Mouse (Mus musculus) kidney, adult 11 months (tissue): ENCODE measurements around the gene Fdxr.

Experiments used
- DNase-seq: peaks from one replicate; pipeline ENCODE4 v3.0.0; 2022

Fdxr gene

GRCm38 (mm10) chr11:115233526-115234290 is 43.1 kb downstream of the Fdxr start:
- no peak for DNase-seq

GRCm38 (mm10) chr11:115232889-115233288 is 44.0 kb downstream of the Fdxr start:
- DNase-seq = no peak

GRCm38 (mm10) chr11:115231924-115232323 is 44.9 kb downstream of the Fdxr start:
- no peak for DNase-seq

GRCm38 (mm10) chr11:115231168-115231915 is 45.5 kb downstream of the Fdxr start:
- peak; percentile 56 for DNase-seq

GRCm38 (mm10) chr11:115229021-115229930 is 47.6 kb downstream of the Fdxr start:
- no peak for DNase-seq

GRCm38 (mm10) chr11:115228430-115228829 is 48.4 kb downstream of the Fdxr start:
- no peak for DNase-seq

GRCm38 (mm10) chr11:115227640-115228039 is 49.2 kb downstream of the Fdxr start:
- no peak for DNase-seq

GRCm38 (mm10) chr11:115226811-115227491 is 49.9 kb downstream of the Fdxr start:
- no peak for DNase-seq

DNA sequence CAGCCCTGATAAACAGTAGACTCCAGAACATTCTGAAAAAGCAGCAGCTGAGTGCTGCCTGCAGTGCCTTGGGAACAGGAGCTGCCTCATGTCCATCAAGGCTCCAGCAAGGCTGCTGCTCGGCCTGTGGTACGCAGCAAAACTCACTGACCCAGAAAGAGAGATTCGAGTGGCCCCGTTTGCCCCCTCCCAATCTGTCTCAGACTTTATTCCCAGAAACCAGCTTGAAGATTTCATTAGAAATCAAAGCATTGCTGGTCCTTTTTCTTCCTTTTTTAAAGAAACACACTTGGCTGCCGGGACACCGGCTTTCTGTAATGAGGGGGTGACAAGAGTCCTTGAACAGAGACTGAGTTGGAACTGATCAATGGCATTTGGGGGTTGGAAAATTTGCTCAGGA is 51.5 kb downstream of the Fdxr start:
- no peak for DNase-seq

DNA sequence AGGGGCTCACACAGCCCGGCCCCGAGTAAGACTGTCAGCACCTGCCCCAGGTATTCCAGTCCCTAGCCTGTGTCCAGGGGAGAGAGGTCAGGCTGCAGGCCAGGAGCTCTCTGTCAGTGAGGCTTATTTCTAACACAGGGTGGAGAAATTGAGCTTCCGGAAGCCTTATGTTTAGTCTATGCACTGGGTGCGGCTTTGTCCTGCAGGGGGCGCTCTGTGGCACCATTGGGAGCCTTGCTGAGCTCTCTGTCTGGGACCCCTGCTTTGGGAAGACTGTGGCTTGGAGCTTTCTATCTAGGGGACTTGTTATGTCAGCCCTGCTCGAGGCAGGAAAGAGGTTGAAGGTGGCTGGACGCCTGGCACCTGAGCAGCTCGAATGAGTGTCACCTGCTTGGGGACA is 52.0 kb downstream of the Fdxr start:
- no peak for DNase-seq

DNA sequence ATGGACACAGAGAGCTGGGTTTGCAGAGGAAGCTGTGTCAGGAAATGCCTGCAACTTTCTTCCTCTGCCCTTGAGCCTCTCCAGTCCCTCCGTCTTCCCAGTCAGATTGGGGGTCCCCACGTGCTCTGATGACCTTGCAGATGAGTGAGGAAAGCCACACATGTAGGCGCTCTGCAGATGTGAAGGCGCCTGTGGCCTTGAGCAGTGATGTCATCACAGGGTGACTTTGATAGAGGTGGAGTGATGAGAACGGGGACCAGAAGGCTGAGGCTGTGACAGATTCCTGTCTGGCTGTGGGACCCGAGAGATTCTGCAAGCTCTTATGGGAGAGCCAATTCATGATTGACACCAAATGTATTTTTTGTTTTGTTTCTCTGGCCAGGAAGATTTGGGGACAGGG is 53.0 kb downstream of the Fdxr start:
- DNase-seq = no peak

- DNase-seq = no peak
Observed at GRCm38 (mm10) chr11:115223451-115223850, 53.4 kb downstream of the Fdxr start.

GRCm38 (mm10) chr11:115222570-115222969 is 54.3 kb downstream of the Fdxr start:
- DNase-seq = no peak

DNA sequence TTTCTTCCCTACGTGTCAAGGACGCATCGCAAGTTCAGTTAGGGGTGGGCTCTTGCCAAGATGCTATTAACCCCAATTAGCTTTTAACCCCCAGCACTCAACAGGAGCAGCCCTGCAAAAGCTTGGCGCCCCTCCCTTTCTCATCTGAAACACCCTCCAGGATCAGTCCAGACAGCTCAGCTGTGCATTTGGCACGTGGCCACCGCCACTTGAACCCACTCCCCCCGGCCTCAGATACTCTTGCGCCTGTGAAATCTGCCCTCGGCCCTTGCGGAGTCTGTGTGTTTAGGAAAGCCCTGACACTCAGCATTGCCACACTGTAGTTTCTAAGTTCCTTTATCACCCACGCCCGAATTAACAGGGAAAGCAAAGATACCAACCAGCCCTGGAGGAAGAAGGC is 54.8 kb downstream of the Fdxr start:
- DNase-seq = no peak

DNA sequence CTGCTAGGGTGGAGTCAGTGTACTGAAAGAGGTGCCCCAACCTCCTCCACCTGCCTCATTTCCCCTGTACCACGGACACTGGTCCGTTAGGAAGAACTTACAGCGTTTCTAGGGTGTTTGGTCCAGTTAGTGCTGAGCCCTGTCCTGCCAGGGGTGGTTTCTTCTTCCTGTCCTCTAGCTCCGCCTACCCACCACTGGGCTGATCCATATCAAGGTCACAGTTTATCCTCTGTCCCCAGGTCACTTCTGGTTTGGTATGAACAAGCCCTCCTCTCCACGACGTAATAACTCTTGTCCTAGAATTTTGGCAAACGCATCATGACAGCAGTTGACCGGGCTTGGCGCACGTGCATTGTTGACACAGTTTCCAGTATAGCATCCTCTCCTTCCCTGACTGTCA is 57.2 kb downstream of the Fdxr start:
- DNase-seq = no peak

GRCm38 (mm10) chr11:115219263-115219662 is 57.6 kb downstream of the Fdxr start:
- peak; percentile 42 for DNase-seq
